Mouse (Mus musculus): Measurements from ENCODE around the gene Pcdh17.

DNA sequence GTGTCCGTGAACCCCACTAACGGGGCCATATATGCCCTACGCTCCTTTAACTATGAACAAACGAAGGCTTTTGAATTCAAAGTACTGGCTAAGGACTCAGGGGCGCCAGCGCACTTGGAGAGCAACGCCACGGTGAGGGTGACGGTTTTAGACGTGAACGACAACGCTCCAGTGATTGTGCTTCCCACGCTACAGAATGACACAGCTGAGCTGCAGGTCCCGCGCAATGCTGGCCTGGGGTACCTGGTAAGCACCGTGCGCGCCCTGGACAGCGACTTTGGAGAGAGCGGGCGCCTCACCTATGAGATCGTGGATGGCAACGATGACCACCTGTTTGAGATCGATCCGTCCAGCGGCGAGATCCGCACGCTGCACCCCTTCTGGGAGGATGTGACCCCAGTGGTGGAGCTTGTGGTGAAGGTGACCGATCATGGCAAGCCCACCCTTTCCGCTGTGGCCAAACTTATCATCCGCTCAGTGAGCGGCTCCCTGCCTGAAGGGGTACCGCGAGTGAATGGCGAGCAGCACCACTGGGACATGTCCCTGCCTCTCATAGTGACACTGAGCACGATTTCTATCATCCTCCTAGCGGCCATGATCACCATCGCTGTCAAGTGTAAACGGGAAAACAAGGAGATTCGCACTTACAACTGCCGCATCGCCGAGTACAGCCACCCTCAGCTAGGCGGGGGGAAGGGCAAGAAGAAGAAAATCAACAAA, 4.5 kb downstream of the Pcdh17 start:
- TF ChIP-seq CTCF (IDR thresholded peaks at IDR 0.05; ENCODE audit: borderline replicate concordance, insufficient read depth, low read depth, low read length) (no peak), POLR2A (IDR thresholded peaks at IDR 0.05; ENCODE audit: borderline replicate concordance, insufficient read depth, low read length) (no peak)

Measured in cerebellum, adult 2 months (tissue).